Mouse (Mus musculus) kidney, postnatal 0 days (tissue): ENCODE results near the gene Ankar. TPM values are rescaled to one million over a fixed set of nuclear protein-coding genes. Genes with fewer than 3 reads are reported as not detected.
A peak's percentile ranks its signal among the peaks of the same experiment; 100 is the strongest.

Source experiments
- ATAC-seq: fragments of 200-750 bp; cut with Nextera tagmentation; replicated peaks from 2 replicates; pipeline ENCODE4 v1.8.0; 2017; ENCODE audit warnings: low read depth, moderate number of reproducible peaks, moderate TSS enrichment, moderate library complexity; ENCODE audit not compliant: low FRiP score
- DNase-seq: peaks from one replicate; pipeline ENCODE4 v3.0.0-alpha.2; 2016; ENCODE audit warnings: low spot score
- H3K27ac ChIP-seq: fragments of 300-500 bp; sonication (generic); 2 replicates; pipeline ENCODE4 v1.5.1; 2014; ENCODE audit warnings: mild to moderate bottlenecking
- H3K27me3 ChIP-seq: fragments of 300-500 bp; sonication (generic); 2 replicates; pipeline ENCODE4 v1.6.1; 2014; ENCODE audit warnings: low read length, mixed read lengths; ENCODE audit not compliant: insufficient read depth
- H3K36me3 ChIP-seq: fragments of 300-500 bp; sonication (generic); 2 replicates; pipeline ENCODE4 v1.6.1; 2014; ENCODE audit warnings: low read length, mixed read lengths; ENCODE audit not compliant: insufficient read depth
- H3K4me1 ChIP-seq: fragments of 300-500 bp; sonication (generic); replicated peaks from 2 replicates; pipeline ENCODE4 v1.6.1; 2014; ENCODE audit warnings: antibody characterized with exemption, low read length, mixed read lengths; ENCODE audit not compliant: insufficient read depth
- H3K4me2 ChIP-seq: fragments of 300-500 bp; sonication (generic); 2 replicates; pipeline ENCODE4 v1.6.1; 2014; ENCODE audit warnings: mild to moderate bottlenecking, low read length, moderate library complexity, mixed read lengths
- H3K4me3 ChIP-seq: fragments of 300-500 bp; sonication (generic); replicated peaks from 2 replicates; pipeline ENCODE4 v1.5.1; 2014; ENCODE audit warnings: low read depth, low read length
- H3K9ac ChIP-seq: fragments of 300-500 bp; sonication (generic); 2 replicates; pipeline ENCODE4 v1.6.1; 2014; ENCODE audit warnings: low read depth, low read length
- H3K9me3 ChIP-seq: fragments of 300-500 bp; sonication (generic); replicated peaks from 2 replicates; pipeline ENCODE4 v1.6.1; 2016; ENCODE audit warnings: low read length, inconsistent platforms, mixed read lengths
- CTCF ChIP-seq: IDR thresholded peaks from 2 replicates; pipeline ENCODE4 v1.5.1; 2016; ENCODE audit warnings: antibody characterized with exemption, low read depth, mild to moderate bottlenecking, moderate library complexity
- WGBS: fragments of 180-500 bp; shearing (Covaris S2); extraction: QIAGEN DNeasy Blood & Tissue Kit; methylation state at CpG from one replicate; pipeline ENCODE4 v1.1.7; 2014; 5-methylcytosine and 5-hydroxymethylcytosine counted together
- polyA plus RNA-seq: library from polyadenylated mRNA; unstranded; fragments of >200 nt; fragmentation: Nextera tagmentation; extraction: Ambion mirVana; gene quantifications from 2 replicates; pipeline ENCODE4 v1.2.1, GENCODE M21; 2015

Ankar gene
- polyA plus RNA-seq, 1 experiment from 2014 or later = not detected

- no peaks in the 10 kb centered on the region for H3K27me3 ChIP-seq
- no peaks in the 10 kb centered on the region for H3K9me3 ChIP-seq
- H3K27ac ChIP-seq = no peak overlapping the region
- H3K4me2 ChIP-seq = no peak overlapping the region
- DNase-seq (peak; percentile 22), ATAC-seq (no peak)
- no peak overlapping the region for H3K4me3 ChIP-seq
- H3K4me1 ChIP-seq = no peaks in the 10 kb centered on the region
- H3K9ac ChIP-seq = no peak overlapping the region
- TF ChIP-seq CTCF = peak; percentile 54
- peaks cover 37% of the 10 kb centered on the region; the same call in 1 of the 2 replicates for H3K36me3 ChIP-seq
- WGBS = 89% methylated on average over 23 of the region's 23 CpGs
Observed at GRCm38 (mm10) chr1:72609887-72610877, 90.2 kb downstream of the Ankar start.

- no peak for DNase-seq
- no peak overlapping the region for H3K9ac ChIP-seq
- no peak overlapping the region for H3K27ac ChIP-seq
- H3K4me2 ChIP-seq = no peak overlapping the region
- no peak for ATAC-seq
- H3K27me3 ChIP-seq = no peaks in the 10 kb centered on the region
- no peaks in the 10 kb centered on the region for H3K9me3 ChIP-seq
- TF ChIP-seq CTCF = no peak
- no peaks in the 10 kb centered on the region for H3K4me1 ChIP-seq
- H3K36me3 ChIP-seq = peaks cover 30% of the 10 kb centered on the region; the same call in 1 of the 2 replicates
- 87% methylated on average over 10 of the region's 10 CpGs for WGBS
- H3K4me3 ChIP-seq = no peak overlapping the region
Observed at GRCm38 (mm10) chr1:72609129-72609528, 91.2 kb downstream of the Ankar start.

DNA sequence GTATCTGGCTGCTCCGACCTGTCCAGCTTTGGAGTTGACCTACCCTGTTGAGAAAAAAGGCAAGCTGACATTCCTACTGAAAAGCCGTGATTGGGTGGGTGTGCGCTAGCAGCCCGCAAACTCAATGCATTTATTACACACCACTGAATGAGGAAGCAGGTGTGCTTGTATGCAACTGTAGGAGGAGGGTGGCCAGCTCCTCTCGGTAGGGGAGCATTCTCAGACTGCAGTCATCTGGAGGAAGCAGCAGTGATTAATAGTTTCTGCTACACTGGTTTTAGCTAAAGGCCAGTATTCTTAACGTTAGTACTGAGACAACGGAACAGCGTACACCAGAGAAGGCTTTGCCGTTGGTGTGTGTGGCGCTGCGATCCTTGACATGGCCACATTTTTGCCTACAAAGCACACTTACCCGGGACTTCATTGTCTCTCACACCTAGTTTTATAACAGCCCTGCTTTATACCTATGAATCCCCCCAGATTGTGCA lies 94.1 kb downstream of the Ankar start:
- Histone ChIP-seq H3K4me3 (no peak overlapping the region), H3K4me1 (no peaks in the 10 kb centered on the region; the same call in 1 of the 2 replicates), H3K27ac (no peak overlapping the region), H3K9me3 (no peaks in the 10 kb centered on the region), H3K27me3 (no peaks in the 10 kb centered on the region), H3K36me3 (peaks cover 16% of the 10 kb centered on the region), H3K9ac (no peak overlapping the region), H3K4me2 (no peak overlapping the region)
- DNase-seq (no peak), ATAC-seq (0 out of 2 replicates have a peak, but pooled peaks have one; percentile 36)
- TF ChIP-seq CTCF = no peak
- WGBS = 57% methylated on average over 12 of the region's 12 CpGs

GRCm38 (mm10) chr1:72602803-72603202 lies 97.6 kb downstream of the Ankar start:
- Histone ChIP-seq H3K4me3 (no peak overlapping the region), H3K36me3 (peaks cover 17% of the 10 kb centered on the region), H3K9me3 (no peaks in the 10 kb centered on the region), H3K4me2 (no peak overlapping the region), H3K9ac (no peak overlapping the region), H3K27me3 (no peaks in the 10 kb centered on the region), H3K27ac (no peak overlapping the region), H3K4me1 (peaks cover 12% of the 10 kb centered on the region; the same call in 1 of the 2 replicates)
- no peak for TF ChIP-seq CTCF
- WGBS = 94% methylated on average over 5 of the region's 5 CpGs
- no peak for DNase-seq
- ATAC-seq = no peak

- TF ChIP-seq CTCF = no peak
- Histone ChIP-seq H3K36me3 (peaks cover 22% of the 10 kb centered on the region), H3K4me2 (no peak overlapping the region), H3K9me3 (no peaks in the 10 kb centered on the region), H3K27me3 (no peaks in the 10 kb centered on the region), H3K4me1 (peaks cover 12% of the 10 kb centered on the region; the same call in 1 of the 2 replicates), H3K4me3 (no peak overlapping the region), H3K27ac (no peak overlapping the region), H3K9ac (no peak overlapping the region)
- WGBS = 76% methylated on average over 5 of the region's 5 CpGs
- DNase-seq (no peak), ATAC-seq (no peak)
Observed at GRCm38 (mm10) chr1:72602186-72602585, 98.2 kb downstream of the Ankar start.

DNA sequence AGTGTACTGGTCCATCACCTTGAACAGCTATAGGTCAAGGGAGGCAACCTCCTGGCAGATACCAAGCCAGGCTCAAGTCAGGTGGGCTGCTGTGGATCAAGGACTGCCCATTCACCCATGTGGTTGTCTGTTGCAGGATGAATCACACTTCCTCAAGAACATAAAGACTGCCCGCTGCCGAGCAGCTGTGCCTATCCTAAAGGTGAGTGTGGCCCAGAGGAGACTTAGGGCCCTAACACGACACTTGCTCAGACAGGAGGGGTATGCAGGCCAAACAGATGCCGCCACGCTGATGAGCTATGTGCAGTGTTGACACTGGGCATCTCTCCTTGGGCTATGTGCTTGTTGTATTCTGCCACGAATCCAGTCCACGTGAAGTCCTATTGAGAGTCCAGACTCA lies 99.1 kb downstream of the Ankar start:
- ATAC-seq = no peak
- 81% methylated on average over 7 of the region's 7 CpGs for WGBS

More for the DNA sequence above, 99.1 kb downstream of the Ankar start:
- no peak for TF ChIP-seq CTCF
- Histone ChIP-seq H3K27me3 (no peaks in the 10 kb centered on the region), H3K4me2 (no peak overlapping the region), H3K9me3 (no peaks in the 10 kb centered on the region), H3K4me3 (no peak overlapping the region), H3K4me1 (peaks cover 12% of the 10 kb centered on the region; the same call in 1 of the 2 replicates), H3K27ac (no peak overlapping the region), H3K36me3 (peaks cover 31% of the 10 kb centered on the region), H3K9ac (no peak overlapping the region)
- no peak for DNase-seq
